Mouse (Mus musculus) cerebellum, adult 18-20 months (tissue): Measurements from ENCODE around the gene Mycbpap.
A peak's percentile ranks its signal among the peaks of the same experiment; 100 is the strongest.

Source experiments
- DNase-seq, 2 experiments: peaks; one replicate each; pipeline ENCODE4 v3.0.0; 2021

Mycbpap gene

DNA sequence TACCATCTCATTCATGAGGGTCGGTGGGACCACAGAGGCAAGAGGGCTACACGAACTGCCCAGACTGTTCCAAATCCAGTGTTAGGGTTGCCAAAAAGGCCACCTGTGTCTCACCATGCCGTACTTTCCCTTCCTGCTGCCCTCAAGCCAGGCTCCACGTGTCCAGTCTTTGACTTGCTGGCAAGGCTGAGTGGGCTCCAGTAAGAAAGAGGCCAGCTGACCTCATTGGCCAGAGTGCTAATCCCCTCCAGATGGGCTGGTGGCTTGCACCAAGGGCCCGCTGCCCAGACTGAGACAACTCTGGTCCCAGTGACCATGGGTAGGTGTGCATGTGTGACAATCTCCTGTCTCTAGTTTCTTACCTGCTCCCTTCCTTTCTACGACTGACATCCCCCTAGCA is 43.9 kb downstream of the Mycbpap start:
- DNase-seq: peak; percentile 62 to 77

DNA sequence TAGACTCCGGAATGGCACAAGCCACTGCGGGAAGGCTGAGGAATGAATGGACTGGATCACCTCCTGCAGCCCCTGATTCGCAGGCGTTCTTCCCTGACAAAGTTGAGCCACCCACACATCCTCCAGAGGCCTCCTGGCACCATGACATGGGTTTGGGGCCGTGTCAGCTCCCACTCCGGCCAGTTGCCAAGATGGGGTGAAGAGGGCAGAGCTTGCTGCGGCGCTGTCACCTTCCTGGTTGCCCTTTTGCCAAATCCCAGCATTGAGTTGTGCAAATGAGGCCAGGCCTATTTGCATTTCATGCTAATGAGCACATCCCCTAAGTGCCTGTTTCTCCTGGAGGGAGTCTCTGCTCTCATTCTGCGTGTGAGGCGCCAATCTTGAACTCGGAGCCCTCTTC is 45.8 kb downstream of the Mycbpap start:
- DNase-seq: no peak

DNA sequence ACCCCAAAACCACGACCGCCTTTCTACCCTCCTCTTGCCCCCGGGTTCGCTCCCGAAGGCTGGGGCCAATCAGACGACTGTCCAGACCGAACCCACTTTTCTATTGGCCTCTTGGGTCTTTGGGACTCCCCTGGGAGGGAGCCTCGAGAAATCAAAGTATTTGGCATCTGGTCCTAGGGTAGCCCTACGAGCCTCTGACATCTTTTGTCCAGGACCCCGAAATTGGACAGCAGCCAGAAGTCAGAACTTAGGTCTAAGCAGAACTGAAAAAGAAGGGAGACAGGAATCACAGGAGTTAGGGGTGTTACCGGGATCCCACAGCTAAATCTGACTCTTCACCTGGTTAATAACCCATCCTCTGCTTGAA is 47.0 kb downstream of the Mycbpap start:
- DNase-seq: no peak

DNA sequence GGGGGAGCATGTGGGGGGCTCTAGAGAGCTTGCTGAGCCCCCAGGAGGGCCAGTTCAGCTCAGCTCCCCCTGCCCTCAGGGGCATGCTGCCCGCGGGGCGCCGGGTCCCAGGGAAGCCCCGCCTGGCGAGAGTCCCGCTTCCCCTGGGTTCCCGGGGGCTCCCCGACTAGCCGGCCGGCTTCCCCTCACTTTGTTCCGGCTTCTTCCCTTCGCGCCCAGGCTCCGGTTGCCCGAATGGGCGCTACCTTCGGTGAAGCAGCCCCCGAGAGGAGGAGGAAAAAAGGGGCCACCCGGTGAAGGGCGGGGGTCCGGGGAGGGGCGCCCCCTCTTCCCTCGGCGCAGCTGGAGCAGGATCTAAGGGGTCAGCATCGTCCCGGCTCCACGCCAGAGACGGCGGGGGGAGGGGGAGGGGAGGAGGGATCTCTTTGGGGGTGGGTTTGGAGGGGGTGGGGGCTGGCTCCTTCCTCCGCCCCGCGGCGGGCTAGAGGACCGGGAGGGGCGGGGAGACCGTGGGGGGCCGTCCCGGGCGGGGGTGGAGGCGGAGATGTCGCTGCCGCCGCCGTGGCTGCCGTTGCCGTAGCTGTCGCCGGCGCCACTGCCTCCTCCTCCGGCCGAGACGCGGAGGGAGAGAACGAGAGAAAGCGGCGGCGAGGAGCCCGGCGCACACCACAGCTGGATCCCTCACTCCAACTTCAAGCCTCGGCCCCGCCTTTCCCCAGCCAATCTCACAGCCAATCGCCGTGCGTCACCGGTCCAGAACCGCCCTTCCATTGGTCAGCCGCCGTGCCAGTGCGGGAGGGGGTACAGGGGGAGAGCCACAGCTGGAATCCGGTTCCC is 47.6 kb downstream of the Mycbpap start, which contains the start of gene Cacna1g:
Gene Cacna1g (minus strand): TSS at position 492 of the 837 bp plus-strand sequence.
- DNase-seq: peak; percentile 82 to 89

DNA sequence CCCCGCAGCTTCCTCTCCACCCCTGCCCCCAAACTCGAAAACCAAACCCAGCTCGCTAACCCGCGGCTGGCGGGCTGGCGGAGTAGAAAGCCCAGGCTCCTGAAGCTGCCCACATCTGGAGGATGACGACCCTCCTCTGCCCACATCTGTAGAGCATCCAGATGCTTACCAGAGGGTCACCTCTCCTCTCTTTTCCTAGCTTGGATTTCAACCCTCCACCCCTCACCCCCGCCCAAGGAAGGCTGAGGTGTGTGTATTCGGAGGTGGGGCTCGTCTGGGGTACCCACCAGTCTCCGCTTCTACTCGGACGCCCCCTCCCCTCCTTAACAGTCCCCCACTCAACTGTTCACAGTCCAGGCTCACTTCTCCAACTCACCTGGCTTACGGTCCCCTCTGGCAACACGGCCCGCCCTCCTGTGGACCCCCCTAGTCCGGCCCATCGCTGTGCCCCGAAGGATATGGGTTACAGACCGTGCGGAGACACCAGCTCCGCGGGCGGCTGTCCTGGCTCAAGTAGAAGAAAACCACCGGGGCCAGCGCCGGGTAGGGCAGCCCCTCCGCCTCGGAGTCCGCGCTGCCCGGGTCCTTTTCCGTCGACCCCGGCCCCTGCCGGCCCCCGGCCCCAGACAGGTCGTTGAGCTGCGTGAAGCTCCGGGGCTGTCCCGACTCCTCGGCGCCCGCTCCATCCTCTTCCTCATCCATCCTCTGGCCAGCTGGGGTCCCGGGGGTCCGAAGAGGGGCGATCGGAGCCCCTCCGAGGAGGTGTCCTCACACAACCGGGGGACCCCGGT is 48.4 kb downstream of the Mycbpap start:
- DNase-seq: peak; percentile 27 to 51

DNA sequence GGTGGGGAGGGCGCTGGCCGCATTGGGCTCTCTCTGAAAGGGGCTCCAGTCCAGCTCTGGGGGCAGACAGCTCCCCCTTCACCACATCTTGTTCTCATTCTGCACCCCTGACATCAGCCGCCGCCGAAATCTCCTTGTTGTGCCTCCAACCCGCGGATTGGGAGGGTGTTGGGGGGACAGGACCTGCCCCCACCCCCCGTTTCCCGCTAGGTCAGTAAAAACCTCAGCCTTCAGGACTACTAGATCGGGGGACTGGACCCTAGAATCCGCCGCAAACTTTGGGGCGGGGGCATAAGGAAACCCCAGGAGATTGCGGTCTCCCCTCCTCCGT is 49.0 kb downstream of the Mycbpap start:
- DNase-seq: peak in 1 of 2 experiments; percentile 34

DNA sequence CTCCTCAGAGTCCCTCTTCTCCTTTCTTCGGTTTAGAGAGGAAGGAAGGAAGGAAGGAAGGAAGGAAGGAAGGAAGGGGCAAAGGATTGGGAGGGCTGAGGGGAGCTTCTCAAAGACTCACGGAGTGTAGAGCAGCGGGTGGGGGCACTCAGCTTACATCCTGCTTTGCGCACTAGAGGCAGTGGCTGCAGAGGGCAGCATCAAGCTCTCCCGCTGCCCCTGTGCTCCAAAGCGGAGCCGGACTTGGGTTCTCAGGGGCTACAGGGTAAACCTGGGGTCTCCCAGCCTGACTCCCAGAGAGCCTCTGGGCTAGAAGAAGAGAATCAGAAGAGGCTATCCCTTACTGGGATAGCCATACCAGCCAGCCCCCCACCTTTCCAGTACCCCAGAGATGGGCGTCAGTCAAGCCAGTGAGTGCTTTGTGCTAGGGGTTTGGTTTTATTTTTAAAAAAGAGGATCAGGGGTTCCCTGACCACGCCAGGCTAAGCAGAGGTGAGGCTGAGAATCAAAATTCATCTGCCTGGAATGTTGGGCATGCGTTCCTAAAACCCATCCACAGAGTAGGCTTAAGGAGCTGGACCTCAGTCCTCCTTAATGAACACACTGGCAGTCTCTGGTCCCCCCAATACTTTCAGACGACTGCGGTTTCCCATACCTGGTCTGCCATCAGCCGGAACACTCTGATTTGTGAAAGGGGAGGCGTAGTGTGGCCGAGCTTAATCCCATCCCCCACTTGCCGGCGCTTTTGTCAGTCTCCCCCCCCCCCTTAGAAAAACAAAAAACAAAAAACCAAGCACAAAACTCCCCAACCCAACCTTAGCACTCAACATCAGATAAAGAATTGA is 49.6 kb downstream of the Mycbpap start:
- peak in 1 of 2 experiments; percentile 36 for DNase-seq

DNA sequence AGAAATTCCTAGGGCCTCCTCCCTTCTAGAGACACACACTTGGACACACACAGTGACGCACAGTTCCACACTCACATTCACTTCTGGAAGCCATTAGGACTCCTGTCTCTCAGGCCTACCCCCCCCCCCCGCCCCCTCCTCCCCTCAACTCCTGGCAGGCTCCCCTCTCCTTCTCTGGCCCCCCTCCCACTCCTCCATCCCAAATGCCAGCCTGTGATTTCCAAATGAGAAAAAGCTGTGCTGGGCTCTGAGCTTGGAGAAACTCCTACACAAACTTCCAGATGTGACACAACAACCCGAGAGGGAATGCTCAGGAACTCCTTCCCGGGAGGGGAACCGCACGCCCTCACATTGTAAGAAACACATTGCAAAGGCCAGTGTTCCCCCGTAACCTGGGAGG is 51.2 kb downstream of the Mycbpap start:
- no peak for DNase-seq

DNA sequence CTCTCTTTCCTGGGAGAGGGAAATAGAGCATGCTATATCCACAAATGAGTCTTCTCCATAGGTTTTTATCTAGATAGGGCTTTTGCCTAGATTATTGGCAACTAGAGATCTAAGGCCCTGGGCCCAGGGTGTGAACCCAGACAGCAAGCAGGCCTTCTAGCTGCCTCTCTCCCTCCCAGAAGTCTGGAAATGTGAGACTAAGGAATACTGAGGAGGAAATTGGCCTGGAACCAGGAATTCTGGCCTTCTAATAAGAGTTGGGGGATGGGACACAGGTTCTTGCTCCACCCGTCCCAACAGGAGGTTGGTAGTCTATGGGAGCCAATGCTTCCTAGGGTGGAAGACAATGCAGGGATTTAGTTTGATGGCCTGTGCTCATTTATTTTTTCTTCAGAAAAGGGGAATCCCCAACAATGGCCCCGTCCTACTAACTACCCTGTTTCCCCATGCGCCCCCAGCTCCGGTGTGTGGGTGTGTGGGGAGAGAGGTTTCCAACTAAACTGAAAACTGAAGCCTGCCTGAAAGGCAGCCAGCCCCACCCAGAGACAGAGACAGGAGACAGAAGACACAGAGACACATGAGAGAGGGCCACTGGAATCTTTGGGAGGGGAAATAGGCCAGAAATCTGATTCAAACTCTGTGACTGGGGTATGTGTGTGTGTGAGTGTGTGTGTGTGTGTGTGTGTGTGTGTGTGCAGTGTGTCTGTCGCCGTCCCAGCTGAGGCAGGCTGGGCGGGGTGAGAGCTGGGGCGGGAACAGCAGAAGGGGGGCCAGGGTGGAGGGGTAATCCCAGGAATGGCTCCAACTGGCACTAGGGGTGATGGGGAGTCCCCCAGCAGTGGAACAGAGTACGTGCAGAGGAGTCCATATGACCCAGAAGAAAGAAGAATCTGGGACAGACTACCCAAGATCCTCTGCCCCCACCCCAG is 52.1 kb downstream of the Mycbpap start:
- DNase-seq: no peak

DNA sequence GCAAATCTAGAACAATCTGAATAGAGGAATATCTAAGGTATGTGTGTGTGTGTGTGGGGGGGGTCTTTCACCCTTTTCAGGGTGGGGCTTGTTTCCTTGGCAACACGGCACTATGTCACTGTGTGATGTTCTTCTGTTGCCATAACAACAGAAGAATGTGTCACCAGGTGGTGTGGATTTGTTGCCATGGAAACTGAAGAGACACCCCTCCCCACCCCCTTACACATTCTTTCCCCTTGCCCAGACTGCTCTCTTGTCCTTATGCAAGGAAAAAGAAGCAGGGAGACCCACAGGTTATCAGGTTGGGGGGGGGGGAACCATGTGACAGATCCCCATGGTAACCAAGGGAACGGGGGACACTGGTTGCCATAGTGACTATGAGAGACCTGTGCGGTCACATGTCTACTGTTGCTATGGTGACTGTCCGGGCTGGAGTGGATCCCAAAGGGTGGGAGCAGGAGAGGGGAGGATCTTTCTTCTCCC is 52.9 kb downstream of the Mycbpap start:
- peak; percentile 44 to 48 for DNase-seq

DNA sequence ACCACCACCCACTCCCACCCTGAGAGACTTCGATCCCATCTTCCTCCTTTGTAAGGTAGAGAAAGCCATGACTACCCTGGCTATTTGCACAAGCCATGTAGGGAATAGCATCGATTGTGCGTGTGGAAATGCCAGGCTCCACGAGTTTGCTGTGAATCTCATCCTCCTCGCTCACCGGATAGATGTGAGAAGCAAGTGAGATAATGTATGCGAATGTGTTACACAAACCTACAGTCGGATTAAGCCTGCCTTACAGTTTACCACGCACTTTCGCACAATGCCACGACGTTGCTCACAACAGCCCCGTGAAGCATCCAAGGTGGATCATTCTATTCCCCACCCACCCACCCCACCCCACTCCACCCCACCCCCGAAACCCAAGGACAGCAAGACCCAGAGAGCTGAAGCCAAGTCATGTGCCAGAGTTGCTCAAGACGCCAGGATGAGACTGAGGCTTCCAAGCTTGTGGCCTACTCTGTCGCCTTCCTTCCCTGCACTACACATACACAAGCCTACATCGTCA is 55.1 kb downstream of the Mycbpap start:
- no peak for DNase-seq

DNA sequence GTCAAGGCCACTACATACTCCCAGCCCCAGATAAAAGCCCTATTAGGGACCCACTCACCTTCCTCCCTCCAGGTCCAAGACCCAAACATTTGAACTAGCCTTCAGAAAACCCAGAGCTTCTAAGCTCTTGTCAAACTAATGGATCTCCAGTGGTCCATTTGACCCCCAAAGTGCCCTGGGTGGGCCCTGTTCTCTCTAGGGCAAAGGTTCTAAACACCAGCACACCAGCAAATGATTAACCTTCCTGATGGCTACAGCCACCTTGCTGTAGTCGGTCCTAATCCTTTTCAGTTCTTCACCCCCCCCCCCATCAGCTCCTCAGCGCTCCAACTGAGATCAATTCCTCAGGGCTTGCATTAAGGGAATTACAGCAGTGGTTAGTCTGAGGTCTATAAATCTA is 57.4 kb downstream of the Mycbpap start:
- DNase-seq: no peak

DNA sequence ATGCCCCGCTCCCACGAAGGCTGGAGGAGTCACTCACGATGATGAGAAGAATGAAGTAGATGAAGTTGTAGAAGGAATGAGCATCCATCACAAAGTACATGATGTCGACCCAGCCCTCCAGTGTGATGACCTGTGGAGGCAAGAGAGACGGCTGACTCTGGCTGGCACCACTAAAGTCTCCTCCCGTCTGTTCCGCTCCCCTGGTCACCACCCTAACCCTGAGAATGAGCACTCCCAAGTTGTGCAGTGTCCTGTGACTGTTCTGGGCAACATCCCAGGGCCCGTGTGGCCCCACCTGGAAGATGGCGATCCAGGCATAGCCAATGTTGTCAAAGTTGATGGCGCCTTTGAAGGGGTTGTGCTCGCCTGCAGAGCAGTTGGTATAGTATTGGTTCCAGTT is 59.7 kb downstream of the Mycbpap start:
- no peak for DNase-seq

DNA sequence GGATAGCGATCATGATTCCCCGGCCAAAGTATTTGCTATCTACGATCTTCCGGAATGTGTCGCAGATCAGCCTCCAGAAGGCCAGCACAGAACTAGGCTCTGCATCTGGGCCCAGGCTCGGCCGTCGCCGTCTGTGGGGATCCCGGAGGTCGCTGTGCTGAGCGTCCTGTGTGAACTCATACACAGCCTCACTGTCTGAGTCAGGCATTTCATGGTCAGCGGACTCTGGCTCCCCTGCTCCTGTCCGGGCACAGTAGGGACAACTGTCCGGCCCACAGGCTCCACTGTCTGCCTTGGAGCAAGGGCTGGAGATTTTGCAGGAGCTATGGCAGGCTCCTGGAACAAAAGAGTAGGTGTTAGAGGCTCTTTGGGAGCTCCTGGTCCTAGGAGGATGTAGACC is 64.5 kb downstream of the Mycbpap start:
- no peak for DNase-seq

DNA sequence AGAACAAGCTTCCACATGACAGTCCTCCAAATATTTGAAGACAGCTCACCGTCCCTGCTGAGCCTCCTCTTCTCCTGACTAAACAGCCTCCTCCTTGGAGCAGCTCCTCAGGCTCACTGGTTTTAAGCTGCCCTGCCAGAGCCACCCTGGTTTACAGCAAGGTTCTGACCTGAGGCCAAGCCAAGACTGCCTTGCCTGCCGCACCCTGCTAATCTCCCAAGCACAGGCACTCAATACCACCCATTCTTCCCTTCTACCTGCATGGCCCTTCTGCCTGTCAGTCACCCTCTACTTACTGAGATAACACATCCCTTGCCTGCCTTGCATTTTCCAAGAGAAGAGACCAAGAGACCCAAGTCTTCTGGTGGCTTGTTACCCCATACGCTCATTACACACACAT is 65.2 kb downstream of the Mycbpap start:
- no peak for DNase-seq

DNA sequence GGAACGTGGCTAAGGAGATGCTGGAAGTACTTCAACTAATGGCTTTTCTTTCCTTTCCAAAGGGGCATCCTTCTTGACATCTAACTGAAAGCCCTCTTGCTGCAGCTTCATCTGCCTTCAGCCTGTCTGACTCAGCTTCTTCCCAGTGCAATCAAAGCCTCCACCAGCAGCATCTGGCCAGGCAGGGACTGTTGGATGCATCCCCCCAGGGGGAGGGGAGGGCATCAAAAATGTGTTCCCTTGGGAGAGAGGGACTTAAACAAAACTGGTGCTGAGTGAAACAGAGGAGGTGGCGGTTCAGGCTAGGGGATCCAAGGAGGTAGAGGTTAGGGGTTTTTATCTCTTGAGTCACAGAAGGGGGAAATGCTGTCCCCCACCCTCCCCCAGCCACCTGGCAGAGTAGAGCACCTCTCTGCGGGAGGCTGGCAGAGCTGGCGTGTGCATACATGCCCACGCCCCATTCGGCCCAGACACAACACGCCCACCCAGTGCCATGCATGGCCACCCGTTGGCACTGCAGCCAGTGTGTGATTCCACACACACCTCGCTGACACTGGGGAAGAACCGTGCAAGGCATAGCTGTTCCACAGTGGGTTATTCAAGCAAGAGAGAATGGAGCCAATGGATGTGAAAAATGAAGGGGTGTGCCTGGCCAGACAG is 66.3 kb downstream of the Mycbpap start:
- DNase-seq: peak in 1 of 2 experiments; percentile 25

DNA sequence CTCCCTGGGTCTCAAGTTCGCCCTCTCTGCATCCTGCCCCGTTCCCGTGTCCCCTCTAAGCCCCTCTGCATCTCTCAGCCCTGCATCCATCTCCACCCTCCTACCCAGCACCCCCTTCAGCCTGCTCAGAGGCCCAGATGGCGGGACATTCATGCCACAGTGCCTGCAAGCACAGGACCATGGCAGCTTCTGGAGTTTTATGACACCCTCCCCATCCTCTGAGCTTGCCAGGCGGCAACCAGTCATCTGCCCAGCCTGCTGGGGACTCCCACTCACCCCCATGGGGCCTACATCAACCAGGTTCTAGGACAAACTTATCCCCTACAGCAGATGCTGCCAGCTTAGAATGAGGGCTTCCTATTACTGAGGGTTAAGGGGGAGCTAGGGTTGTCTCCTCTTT is 66.8 kb downstream of the Mycbpap start:
- no peak for DNase-seq
